Mouse (Mus musculus): ENCODE measurements at regions not wholly inside any gene's neighbourhood (a gene's known extent, or its start where the extent isn't known, plus 50 kb on each side); places are given as distances from the start of the nearest gene placed in this dataset.
"Not testable (repeated sequence)": the region's sequence is repeated elsewhere in the genome, so short reads cannot be mapped to it uniquely, and the experiment has no call there.

DNA sequence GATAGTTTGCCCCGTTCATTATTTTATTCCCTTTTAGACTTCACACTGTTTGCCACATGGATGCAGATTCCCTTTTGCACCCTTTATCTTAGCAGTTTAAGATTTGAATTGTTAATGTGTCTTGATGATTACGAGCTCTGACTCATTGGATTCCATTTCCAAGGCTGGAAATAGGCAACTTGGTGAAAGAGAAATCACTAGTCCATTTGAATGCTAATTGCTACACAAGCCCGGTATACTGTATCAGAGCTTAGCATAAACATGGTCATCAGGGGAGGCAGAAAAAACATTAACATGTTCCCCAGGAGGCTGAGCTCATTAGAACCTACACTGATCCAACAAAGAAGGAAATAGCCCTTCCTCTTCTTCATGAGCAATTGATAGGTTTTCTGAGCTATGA is 892.9 kb downstream of the Robo1 start:
- Histone ChIP-seq H3K27ac (ENCODE audit: insufficient read depth, low read depth, low read length, poor library complexity, severe bottlenecking) (no peak overlapping the region), H3K9ac (ENCODE audit: insufficient read depth, low read depth, low read length, poor library complexity, severe bottlenecking) (no peak overlapping the region), H3K4me3 (ENCODE audit: insufficient read depth in 1 of 2, low read depth in 1 of 2, low read length in 2 of 2, poor library complexity in 1 of 2, severe bottlenecking in 1 of 2) (no peak overlapping the region), H3K9me3 (ENCODE audit: control insufficient read depth, insufficient read depth, low read depth, low read length) (no peaks in the 10 kb centered on the region), H3K4me1 (ENCODE audit: control insufficient read depth in 2 of 2, insufficient read depth in 2 of 2, low read length in 2 of 2, poor library complexity in 1 of 2) (no peaks in the 10 kb centered on the region), H3K36me3 (ENCODE audit: control insufficient read depth, insufficient read depth, low read length, poor library complexity, severe bottlenecking) (no peaks in the 10 kb centered on the region)
- TF ChIP-seq CHD2 (IDR thresholded peaks at IDR 0.05; ENCODE audit: low read depth, low read length) (no peak), HCFC1 (IDR thresholded peaks at IDR 0.05; ENCODE audit: borderline replicate concordance, insufficient read depth, low read length) (no peak), MAFK (IDR thresholded peaks at IDR 0.05; ENCODE audit: insufficient read depth, low read depth, low read length) (no peak), ZNF384 (IDR thresholded peaks at IDR 0.05; ENCODE audit: low read depth, low read length) (no peak), ZC3H11A (IDR thresholded peaks at IDR 0.05; ENCODE audit: borderline replicate concordance, low read depth, low read length) (no peak)
- no peak for DNase-seq (ENCODE audit: low read depth, low spot score)
- in situ Hi-C loops (cut with MboI; ENCODE audit: low sequenced_read_pairs in 2 of 2, unreplicated experiment in 2 of 2): no loop called here

DNA sequence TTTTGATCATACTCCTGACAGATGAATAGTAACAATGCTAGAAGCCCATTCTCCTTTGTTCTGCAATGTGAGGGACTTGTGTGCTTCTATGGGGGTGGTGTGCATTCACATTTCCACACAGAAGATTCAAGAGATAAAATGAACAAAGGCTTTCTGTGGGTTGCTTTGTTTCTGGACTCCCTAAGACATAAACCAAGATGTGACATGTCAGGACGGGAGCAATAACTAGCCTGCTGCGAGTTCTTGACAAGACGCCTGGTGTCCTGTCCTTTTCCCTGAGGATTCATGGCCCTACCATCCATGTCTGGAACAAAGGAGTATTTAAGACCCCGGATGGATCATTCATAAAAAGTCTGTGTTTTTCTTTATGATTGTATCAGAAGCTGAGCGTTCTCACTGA is 874.7 kb downstream of the Robo1 start:
- no peak for DNase-seq (ENCODE audit: low read depth, low spot score)
- H3K4me1 ChIP-seq (ENCODE audit: control insufficient read depth in 2 of 2, insufficient read depth in 2 of 2, low read length in 2 of 2, poor library complexity in 1 of 2): no peaks in the 10 kb centered on the region
- TF ChIP-seq ZC3H11A (IDR thresholded peaks at IDR 0.05; ENCODE audit: borderline replicate concordance, low read depth, low read length) (no peak), MAFK (IDR thresholded peaks at IDR 0.05; ENCODE audit: insufficient read depth, low read depth, low read length) (no peak), HCFC1 (IDR thresholded peaks at IDR 0.05; ENCODE audit: borderline replicate concordance, insufficient read depth, low read length) (no peak), CHD2 (IDR thresholded peaks at IDR 0.05; ENCODE audit: low read depth, low read length) (no peak), ZNF384 (IDR thresholded peaks at IDR 0.05; ENCODE audit: low read depth, low read length) (no peak)
- H3K9ac ChIP-seq (ENCODE audit: insufficient read depth, low read depth, low read length, poor library complexity, severe bottlenecking): no peak overlapping the region
- no peaks in the 10 kb centered on the region for H3K36me3 ChIP-seq (ENCODE audit: control insufficient read depth, insufficient read depth, low read length, poor library complexity, severe bottlenecking)
- no peaks in the 10 kb centered on the region for H3K9me3 ChIP-seq (ENCODE audit: control insufficient read depth, insufficient read depth, low read depth, low read length)
- in situ Hi-C loops (cut with MboI; ENCODE audit: low sequenced_read_pairs in 2 of 2, unreplicated experiment in 2 of 2): no loop called here
- H3K27ac ChIP-seq (ENCODE audit: insufficient read depth, low read depth, low read length, poor library complexity, severe bottlenecking): no peak overlapping the region
- H3K4me3 ChIP-seq (ENCODE audit: insufficient read depth in 1 of 2, low read depth in 1 of 2, low read length in 2 of 2, poor library complexity in 1 of 2, severe bottlenecking in 1 of 2): no peak overlapping the region

DNA sequence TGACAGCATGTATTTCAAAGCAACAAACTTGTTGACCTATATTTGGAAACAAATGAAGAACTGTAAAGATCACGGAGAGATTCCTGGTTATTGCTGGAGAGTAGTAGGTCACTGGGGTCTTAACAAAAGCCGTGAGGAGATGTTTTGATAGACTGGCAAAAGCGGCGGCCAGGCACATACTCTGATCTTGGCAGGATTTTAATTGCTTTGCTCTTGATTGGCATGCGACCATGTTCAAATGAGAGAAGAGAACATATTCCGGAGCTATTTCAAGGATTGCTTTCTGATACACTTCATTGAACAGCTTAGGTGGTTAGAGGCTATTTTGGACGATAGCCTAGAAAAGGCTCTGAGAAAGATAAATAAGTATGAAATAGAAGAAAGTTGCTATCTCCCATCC is 874.2 kb downstream of the Robo1 start:
- TF ChIP-seq MAFK (IDR thresholded peaks at IDR 0.05; ENCODE audit: insufficient read depth, low read depth, low read length): no peak
- TF ChIP-seq CHD2 (IDR thresholded peaks at IDR 0.05; ENCODE audit: low read depth, low read length): no peak
- TF ChIP-seq ZNF384 (IDR thresholded peaks at IDR 0.05; ENCODE audit: low read depth, low read length): no peak
- TF ChIP-seq HCFC1 (IDR thresholded peaks at IDR 0.05; ENCODE audit: borderline replicate concordance, insufficient read depth, low read length): no peak
- no peak for TF ChIP-seq ZC3H11A (IDR thresholded peaks at IDR 0.05; ENCODE audit: borderline replicate concordance, low read depth, low read length)
- Histone ChIP-seq H3K4me1 (ENCODE audit: control insufficient read depth in 2 of 2, insufficient read depth in 2 of 2, low read length in 2 of 2, poor library complexity in 1 of 2) (no peaks in the 10 kb centered on the region), H3K9me3 (ENCODE audit: control insufficient read depth, insufficient read depth, low read depth, low read length) (no peaks in the 10 kb centered on the region), H3K4me3 (ENCODE audit: insufficient read depth in 1 of 2, low read depth in 1 of 2, low read length in 2 of 2, poor library complexity in 1 of 2, severe bottlenecking in 1 of 2) (no peak overlapping the region), H3K27ac (ENCODE audit: insufficient read depth, low read depth, low read length, poor library complexity, severe bottlenecking) (no peak overlapping the region), H3K36me3 (ENCODE audit: control insufficient read depth, insufficient read depth, low read length, poor library complexity, severe bottlenecking) (no peaks in the 10 kb centered on the region), H3K9ac (ENCODE audit: insufficient read depth, low read depth, low read length, poor library complexity, severe bottlenecking) (no peak overlapping the region)
- in situ Hi-C loops (cut with MboI; ENCODE audit: low sequenced_read_pairs in 2 of 2, unreplicated experiment in 2 of 2): no loop called here
- DNase-seq (ENCODE audit: low read depth, low spot score): no peak

DNA sequence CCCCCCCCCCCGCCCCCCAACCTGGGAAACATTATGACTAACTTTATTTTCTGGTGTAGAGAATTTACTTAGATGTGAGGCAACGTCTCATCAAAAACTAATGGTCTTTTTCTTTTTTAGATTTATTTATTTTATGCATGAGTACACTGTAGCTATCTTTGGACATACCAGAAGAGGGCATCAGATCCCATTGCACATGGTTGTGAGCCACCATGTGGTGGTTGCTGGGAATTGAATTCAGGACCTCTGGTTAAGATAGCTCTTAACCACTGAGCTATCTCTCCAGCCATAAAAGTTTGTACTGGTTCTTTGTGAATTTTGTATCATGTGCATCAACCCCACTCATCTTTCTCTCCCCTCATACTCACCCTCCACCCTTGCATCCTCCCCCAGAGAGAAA is 847.3 kb downstream of the Robo1 start:
- H3K4me1 ChIP-seq (ENCODE audit: control insufficient read depth in 2 of 2, insufficient read depth in 2 of 2, low read length in 2 of 2, poor library complexity in 1 of 2): no peaks in the 10 kb centered on the region
- H3K9me3 ChIP-seq (ENCODE audit: control insufficient read depth, insufficient read depth, low read depth, low read length): no peaks in the 10 kb centered on the region
- no peaks in the 10 kb centered on the region for H3K36me3 ChIP-seq (ENCODE audit: control insufficient read depth, insufficient read depth, low read length, poor library complexity, severe bottlenecking)
- DNase-seq (ENCODE audit: low read depth, low spot score): peak; percentile 31
- no peak overlapping the region for H3K9ac ChIP-seq (ENCODE audit: insufficient read depth, low read depth, low read length, poor library complexity, severe bottlenecking)
- H3K4me3 ChIP-seq (ENCODE audit: insufficient read depth in 1 of 2, low read depth in 1 of 2, low read length in 2 of 2, poor library complexity in 1 of 2, severe bottlenecking in 1 of 2): no peak overlapping the region
- in situ Hi-C loops (cut with MboI; ENCODE audit: low sequenced_read_pairs in 2 of 2, unreplicated experiment in 2 of 2): loop anchor here in 1 of 2 experiments (10.0 kb wide), 1 partner anchor 161 kb away; no protein-coding TSS in a partner anchor
- H3K27ac ChIP-seq (ENCODE audit: insufficient read depth, low read depth, low read length, poor library complexity, severe bottlenecking): no peak overlapping the region
- TF ChIP-seq HCFC1 (IDR thresholded peaks at IDR 0.05; ENCODE audit: borderline replicate concordance, insufficient read depth, low read length) (no peak), ZNF384 (IDR thresholded peaks at IDR 0.05; ENCODE audit: low read depth, low read length) (no peak), ZC3H11A (IDR thresholded peaks at IDR 0.05; ENCODE audit: borderline replicate concordance, low read depth, low read length) (peak; percentile 83), MAFK (IDR thresholded peaks at IDR 0.05; ENCODE audit: insufficient read depth, low read depth, low read length) (no peak), CHD2 (IDR thresholded peaks at IDR 0.05; ENCODE audit: low read depth, low read length) (no peak)

DNA sequence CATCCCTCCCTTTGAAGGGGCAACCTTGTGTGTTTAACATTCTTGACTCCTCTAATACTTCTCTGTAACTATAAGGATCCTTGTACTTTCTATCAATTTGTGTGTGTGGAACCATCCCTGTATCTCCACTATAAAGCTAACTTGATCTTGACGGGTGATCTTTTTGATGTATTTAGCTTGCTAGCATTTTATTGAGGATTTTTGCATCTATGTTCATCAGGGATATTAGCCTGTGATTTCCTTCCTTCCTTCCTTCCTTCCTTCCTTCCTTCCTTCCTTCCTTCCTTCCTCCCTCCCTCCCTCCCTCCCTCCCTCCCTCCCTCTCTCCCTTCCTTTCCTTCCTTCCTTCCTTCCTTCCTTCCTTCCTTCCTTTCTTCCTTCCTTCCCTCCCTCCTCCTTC is 819.8 kb downstream of the Robo1 start:
- H3K9me3 ChIP-seq (ENCODE audit: control insufficient read depth, insufficient read depth, low read depth, low read length); in situ Hi-C loops (cut with MboI; ENCODE audit: low sequenced_read_pairs in 2 of 2, unreplicated experiment in 2 of 2); H3K4me3 ChIP-seq (ENCODE audit: insufficient read depth in 1 of 2, low read depth in 1 of 2, low read length in 2 of 2, poor library complexity in 1 of 2, severe bottlenecking in 1 of 2); DNase-seq (ENCODE audit: low read depth, low spot score); H3K4me1 ChIP-seq (ENCODE audit: control insufficient read depth in 2 of 2, insufficient read depth in 2 of 2, low read length in 2 of 2, poor library complexity in 1 of 2); H3K27ac ChIP-seq (ENCODE audit: insufficient read depth, low read depth, low read length, poor library complexity, severe bottlenecking); H3K9ac ChIP-seq (ENCODE audit: insufficient read depth, low read depth, low read length, poor library complexity, severe bottlenecking); H3K36me3 ChIP-seq (ENCODE audit: control insufficient read depth, insufficient read depth, low read length, poor library complexity, severe bottlenecking): not testable (repeated sequence)

All from ES-E14 (cell line).